Mouse (Mus musculus) c-Kit-negative CD71-positive TER-119-positive erythroid progenitor cells, embryonic 14.5 days (primary cell): ENCODE data around the gene Gpatch2l.

Source experiments
- DNase-seq: peaks from one replicate; pipeline ENCODE4 v3.0.0-alpha.2; 2013; ENCODE audit warnings: low read depth, low spot score

Gene Gpatch2l

DNA sequence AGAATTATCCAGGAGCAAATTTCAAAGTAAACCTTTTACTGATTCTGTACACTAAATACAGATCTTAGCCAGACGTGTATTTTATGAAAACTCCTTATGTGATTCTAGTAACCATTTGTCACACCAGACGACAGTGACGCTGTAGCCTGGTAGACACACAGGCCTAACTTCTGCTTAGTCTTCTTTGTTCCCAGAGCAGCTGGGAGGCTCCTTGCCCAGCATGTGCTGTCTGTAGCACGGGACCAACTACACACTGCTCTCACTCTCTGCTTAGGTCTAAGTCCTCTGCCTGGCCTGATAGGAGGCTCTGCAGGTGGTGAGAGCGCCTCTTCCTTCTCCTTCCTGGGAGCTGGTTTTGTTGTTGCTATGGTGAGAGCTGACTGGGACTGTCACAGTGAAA, 35.2 kb downstream of the Gpatch2l start:
- no peak for DNase-seq

DNA sequence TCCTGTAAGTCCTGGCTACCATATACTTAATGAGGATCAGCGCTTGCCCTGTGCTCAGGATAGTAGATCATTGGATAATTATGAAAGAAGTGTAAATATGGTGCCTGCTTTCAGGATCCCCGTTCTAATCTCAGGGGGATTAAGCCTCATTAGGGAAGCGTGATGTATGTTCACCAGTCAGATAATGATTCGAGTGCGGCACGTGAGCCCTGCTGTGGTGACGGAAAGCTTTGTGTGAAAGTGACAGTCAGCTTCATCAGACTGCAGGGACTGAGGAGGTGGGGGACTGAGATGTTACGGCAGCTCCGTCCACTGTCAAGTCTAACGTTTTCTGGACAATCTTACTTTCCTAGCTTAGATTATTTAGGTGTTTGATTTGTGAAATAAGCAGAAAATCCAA, 38.3 kb downstream of the Gpatch2l start:
- DNase-seq, result no peak

DNA sequence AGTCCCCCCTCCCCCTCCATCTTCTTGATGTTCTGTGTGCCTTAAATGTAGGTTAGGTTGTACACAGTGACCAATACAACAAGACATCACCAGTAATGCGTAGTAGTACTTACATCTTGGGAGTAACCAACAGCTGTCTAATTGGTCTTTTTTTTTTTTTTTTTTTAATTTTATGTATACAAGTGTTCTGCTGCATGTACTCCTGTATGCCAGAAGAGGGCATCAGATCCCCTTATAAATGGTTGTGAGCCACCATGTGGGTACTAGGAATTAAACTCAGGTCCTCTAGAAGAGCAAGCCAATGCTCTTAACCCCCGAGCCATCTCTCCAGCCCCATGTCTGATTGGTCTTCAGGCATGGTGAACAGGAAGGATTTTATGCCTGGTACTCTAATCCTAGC, 44.0 kb downstream of the Gpatch2l start:
- no peak for DNase-seq

DNA sequence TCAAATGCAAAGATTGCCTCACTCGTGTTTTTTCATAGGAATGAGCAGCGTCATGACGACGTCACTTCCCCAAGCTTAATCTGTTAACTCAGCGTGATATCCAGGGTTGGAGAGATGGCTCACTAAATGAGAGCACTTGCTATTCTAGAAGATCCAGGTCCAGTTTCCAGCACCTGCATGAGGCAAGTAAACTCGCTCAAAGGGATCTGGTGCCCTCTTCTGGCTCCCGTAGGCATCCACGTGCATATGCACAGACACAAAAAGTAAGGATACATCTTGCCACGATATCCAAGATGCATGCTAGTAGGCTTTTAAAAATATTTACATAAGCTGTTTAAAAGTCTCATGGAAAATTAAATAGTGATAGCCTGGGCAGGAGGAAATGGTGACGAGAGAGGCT, 55.8 kb downstream of the Gpatch2l start:
- DNase-seq, result no peak

DNA sequence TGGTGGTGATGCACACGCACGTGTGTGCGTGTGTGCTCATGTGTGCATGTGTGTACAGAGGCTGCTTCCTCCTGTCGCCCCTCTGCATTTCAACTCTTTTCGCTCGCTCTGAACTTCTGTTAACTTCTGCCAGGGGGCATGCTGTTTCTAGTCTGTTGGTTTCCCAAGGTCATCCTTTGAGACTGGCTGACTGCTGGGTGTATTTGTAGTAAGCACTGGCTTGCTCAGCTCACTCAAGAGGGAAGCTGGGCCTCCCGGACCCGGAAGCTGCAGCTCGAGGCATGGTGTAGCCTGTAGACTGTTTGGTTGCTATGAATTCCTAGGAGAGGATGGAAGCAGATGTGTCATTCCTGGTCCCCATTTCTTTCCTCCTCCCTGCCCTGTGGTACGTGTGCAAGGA, 61.3 kb downstream of the Gpatch2l start:
- no peak for DNase-seq

DNA sequence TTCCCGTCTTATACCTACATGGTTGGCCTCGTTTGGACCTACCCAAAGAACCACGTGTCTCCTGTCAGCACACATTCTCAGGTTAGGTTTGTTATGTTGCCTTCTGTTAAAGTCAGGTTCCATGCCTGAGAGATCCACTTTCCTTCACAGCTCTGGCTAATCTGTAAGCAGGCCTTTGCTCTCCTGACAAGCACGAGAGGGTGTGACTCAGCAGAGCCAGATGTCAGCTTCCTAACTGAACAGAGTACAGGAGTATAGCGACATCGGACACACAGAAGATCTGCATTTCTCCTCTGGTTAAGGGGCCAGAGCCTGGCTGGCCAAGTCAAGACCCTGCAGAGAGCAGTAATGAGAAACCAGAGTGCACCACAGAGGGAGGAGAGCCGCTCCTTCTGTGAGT, 63.4 kb downstream of the Gpatch2l start:
- no peak for DNase-seq

DNA sequence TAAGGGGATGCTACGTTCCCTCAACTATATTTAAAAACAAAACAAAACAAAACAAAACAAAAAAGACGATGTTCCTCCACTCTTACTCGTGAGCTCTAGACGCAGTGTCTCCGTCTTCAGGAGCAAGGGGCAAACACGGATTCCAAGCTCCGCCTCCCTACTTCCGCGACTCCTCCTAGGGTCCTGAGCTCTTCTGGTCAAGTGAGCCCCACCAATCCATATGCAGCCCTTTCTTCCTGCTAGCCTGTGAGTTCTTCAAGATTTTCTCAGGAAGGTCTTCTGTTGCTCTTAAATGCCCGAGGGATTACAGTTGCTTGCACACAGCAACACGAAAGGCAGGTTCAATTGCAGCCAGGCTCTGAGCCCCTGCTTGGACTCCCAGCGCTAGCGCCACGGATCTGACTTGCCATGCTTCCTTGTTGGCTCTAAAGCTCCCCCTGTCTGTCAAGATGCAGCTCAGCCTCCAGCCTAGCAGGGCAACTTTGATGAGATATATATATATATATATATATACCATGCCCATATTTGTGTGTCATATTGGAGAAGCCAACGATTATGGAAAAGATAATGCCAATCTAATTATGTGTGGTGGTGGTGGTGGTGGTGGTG, 64.1 kb downstream of the Gpatch2l start:
- no peak for DNase-seq

DNA sequence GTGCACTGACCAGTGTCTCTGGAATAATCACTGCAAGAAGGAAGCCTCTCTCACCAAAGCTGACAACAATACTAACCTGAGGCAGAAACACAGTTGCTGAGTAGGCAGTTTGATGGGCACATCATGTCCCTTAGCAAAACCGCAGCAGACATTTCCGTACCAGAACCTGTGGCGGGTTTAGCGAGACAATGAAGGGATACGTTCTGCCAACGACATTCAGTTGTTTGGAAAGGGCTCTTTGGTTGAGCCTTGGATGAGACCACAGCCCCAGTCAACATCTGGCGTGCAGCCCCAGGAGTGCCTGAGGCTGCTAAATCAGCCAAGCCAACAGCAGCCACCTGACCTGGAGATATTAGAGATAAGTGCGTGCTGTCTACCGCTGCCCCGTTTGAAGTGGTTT, 67.8 kb downstream of the Gpatch2l start:
- DNase-seq, result no peak

DNA sequence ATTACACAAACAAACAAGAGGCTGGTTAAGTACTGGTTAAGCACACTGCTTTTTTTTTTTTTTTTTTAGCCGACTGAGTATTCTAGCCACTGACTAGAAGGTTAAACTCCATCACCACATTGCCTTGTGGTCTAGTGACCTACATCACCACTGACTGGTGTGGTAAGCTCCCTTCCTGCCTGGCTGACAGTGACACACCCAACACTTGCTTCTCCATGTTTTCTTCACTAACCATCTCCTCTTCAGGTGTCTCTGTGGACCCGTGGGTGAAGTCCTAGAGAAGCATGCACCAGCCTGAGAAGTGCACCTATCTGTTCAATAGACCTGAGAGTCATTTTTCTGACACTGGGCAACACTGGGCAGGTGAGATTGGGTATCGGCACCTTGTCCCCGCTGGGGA, 68.2 kb downstream of the Gpatch2l start:
- no peak for DNase-seq

DNA sequence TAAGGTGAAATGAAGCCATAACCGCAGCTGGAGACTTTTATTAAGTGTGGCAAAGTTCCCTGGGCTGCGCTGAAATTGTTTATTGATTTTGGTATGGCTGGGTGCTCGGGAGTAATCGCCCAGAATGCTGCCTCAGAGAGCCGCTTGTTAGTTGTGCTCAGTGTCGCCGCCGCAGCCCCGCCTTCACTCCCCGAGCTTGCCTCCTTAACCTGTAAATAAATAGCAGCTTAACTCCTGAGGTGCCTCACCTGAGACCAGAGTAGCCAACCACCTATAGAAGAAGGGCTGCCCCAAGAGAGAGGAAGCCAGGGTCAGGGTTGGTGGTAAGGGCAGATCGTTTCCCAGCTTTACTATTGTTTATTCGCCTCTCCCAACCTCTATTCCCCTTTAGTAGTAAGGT, 79.0 kb downstream of the Gpatch2l start:
- DNase-seq, result no peak

DNA sequence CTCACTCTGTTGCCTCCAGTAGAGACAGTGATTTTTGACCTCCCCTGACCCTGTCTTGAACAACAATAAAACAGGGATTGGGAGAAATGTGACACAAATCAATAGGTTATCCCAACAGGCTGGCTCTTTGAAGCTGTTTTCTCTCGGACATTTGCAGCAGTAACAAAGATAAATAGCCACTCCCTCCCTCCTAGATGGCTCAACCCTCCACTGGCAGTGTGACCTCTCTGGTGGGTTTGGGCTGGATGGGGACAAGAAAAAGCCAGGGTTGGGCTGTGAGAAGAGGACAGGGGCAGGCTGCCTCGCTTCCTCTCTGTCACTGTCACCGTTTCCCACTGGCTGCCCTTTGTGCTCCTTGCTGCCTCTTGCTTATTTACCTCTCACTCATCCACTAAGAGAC, 82.6 kb downstream of the Gpatch2l start:
- no peak for DNase-seq

DNA sequence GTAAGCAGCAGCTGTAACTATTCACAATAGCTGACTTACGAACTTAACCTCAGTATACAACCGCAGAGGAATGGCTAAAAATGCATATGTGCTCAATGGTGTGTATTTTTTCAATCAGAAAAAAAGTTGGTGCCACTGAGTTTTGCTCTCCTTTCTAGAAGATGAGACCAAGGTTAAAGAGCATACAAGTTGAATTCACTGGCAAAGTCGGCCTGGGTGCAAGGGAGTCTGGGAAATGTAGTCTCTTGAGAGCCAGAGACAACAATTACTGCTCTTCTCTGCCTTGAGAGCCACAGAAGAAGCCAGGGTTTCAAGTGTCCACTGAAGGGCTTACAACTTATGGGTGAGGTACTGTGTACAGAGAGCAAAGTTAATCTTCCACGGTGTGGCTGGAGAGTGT, 88.2 kb downstream of the Gpatch2l start:
- no peak for DNase-seq

DNA sequence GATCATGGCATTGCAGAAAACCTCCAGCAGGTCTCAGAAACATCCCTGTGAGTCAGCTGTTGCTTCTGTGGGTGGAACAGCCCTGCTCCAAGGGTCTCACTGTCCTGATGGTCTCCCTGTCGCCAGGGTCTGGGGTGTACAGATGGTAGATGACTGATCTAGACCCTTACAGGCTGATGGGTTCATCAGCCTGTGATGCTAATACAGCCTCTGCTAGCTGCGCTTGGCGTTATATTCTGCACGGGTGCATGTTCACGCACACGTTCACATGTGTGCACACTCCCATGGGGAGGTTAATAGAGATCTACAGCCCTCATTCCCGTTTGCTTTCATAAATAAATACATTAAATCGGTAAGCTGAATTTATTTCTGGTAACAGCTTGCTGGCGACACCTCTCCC, 89.0 kb downstream of the Gpatch2l start:
- no peak for DNase-seq

DNA sequence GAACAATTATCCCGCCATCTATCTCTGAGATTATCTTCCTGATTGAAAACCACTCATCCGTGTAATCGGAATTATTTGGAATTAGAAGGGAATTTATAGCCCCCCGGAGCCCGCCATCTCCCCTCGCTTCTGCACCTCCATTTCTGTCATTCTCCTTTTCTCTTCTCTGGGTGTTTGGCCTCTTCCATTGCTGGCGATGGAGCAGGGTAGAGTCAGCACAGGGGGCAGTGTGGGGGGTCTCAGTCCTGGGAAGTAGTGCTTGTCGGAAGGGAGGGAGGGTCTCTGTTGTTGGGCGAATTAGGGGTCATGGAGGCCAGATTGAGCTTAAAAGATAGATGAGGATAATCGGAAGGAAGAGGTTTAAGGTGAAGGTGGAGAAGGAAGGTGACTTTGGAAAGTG, 89.6 kb downstream of the Gpatch2l start:
- DNase-seq, result no peak

DNA sequence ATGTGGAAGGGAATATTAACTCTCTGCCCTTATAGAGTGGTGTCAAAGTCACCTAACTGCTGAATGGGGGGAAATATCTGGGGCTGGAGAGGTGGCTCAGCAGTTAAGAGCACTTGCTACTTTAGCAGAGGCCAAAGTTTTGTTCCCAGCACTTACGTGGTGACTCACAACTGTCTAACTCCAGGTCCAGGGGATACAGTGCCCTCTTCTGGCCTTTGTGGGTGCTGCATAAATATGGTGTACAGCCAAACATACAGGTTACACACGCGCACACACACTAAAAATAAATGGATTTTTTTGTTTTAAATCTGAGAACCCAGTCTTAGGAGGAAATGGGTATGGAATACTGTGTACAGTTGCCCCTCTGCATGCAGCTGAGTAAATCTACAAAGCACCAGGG, 94.6 kb downstream of the Gpatch2l start:
- DNase-seq, result no peak

DNA sequence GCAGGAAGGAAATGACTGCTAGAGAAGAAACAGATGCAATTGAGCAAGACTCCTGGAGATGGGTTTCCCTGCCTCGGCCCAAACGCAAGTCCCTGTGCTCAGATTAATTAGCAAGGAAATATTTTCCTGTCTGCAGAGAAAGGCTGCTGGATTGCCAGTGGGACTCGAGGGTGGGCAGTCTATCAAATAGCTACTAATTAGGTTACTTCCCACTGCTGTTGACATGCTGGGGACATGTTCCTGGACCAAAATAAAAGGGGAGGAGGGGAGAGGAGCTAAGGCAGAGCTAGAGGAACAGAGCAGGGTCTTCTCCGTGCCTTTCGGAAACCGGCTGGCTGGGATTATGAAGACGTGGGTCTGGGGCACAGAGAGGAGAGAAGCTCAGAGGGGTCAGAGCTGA, 95.2 kb downstream of the Gpatch2l start:
- DNase-seq, result no peak
